8 mouse cellular contexts compared by ENCODE assay signal in the genomic region with DNA sequence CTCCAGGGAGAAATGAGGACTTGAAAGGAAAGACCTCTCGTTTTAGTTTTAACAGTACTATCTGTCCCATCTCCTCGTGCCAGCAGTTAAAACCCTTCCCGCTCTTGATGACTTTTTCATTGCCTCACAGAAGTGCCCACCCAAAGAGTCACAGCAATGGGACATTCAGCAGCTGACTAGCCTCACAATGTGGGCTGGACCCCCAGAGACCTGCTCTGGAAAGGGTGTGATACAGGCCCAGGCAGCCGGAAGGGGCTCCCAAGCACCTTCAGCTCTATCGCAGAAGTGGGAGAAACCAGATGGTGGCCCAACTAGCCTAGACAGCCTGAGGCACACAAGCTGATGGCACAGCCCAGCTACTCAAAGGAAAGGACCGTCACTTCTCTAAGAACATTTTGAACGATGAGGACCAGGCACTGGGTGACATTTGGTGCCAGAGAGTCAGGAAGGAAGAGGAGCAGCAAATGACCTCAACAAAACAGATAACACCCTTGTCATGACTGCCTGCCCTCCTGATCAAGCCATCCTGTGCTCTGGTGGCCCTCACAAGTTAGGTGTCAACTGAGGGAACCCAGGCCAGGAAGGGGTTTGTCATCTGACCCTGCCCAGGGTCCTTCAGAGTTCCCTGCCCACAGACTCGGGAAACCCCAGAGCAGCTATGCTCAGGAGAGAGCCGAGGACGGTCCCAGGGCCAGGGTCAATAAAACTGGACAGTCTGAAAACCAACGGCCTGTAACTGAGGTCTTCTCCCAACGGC. TPM values are rescaled to one million over a fixed set of nuclear protein-coding genes. Genes with fewer than 3 reads are reported as not detected.
A peak's percentile ranks its signal among the peaks of the same experiment; 100 is the strongest.
DNase-seq lines count a peak whose midpoint lies in the region; ATAC-seq and TF ChIP-seq lines count a peak whose summit lies in the region.

No protein-coding gene starts in this region.

- peak overlapping the region; percentile 98 for H3K9ac ChIP-seq in liver, adult 2 months (ENCODE audit: low read depth, low read length)
- H3K9ac ChIP-seq in embryonic facial prominence, embryonic 13.5 days = peak overlapping the region; percentile 83
- H3K9ac ChIP-seq in midbrain, embryonic 16.5 days (ENCODE audit: low read depth, low read length) = peak overlapping the region; percentile 81

- peaks cover 38% of the 10 kb centered on the region for H3K4me1 ChIP-seq in liver, adult 2 months (ENCODE audit: control insufficient read depth, insufficient read depth, low read length)
- H3K4me1 ChIP-seq in embryonic facial prominence, embryonic 13.5 days = peaks cover 52% of the 10 kb centered on the region
- peaks cover 30% of the 10 kb centered on the region for H3K4me1 ChIP-seq in midbrain, embryonic 16.5 days (ENCODE audit: control insufficient read depth, insufficient read depth, low read length)

- ATAC-seq in embryonic facial prominence, embryonic 13.5 days (ENCODE audit: insufficient number of reproducible peaks, insufficient read depth, low FRiP score, low TSS enrichment, low read depth) = no peak
- no peak for ATAC-seq in midbrain, embryonic 16.5 days
- no peak for ATAC-seq in activated CD4-positive, CD25-positive, alpha-beta regulatory T cell, adult 4 months
- ATAC-seq in inflammation-experienced regulatory T-cells, adult 6 months = no peak

- H3K4me3 ChIP-seq in liver, adult 2 months (ENCODE audit: insufficient read depth, low read depth, low read length) = peak overlapping the region; percentile 94
- peak overlapping the region; percentile 82 for H3K4me3 ChIP-seq in embryonic facial prominence, embryonic 13.5 days
- peak overlapping the region; percentile 82 for H3K4me3 ChIP-seq in midbrain, embryonic 16.5 days (ENCODE audit: low read depth, low read length)

- no peak for TF ChIP-seq CTCF in liver, adult 2 months (IDR thresholded peaks at IDR 0.05; ENCODE audit: low read depth, low read length)

- peak overlapping the region; percentile 90 for H3K4me2 ChIP-seq in embryonic facial prominence, embryonic 13.5 days
- H3K4me2 ChIP-seq in midbrain, embryonic 16.5 days (ENCODE audit: low read length) = peak overlapping the region; percentile 87

- peak overlapping the region; percentile 62 for H3K27ac ChIP-seq in liver, adult 2 months (replicated peaks; ENCODE audit: insufficient read depth, low read depth, low read length)
- H3K27ac ChIP-seq in embryonic facial prominence, embryonic 13.5 days = no peak overlapping the region
- no peak overlapping the region for H3K27ac ChIP-seq in midbrain, embryonic 16.5 days (ENCODE audit: low read length)

- no peak for DNase-seq in liver, adult 2 months (ENCODE audit: extremely low read depth, low read depth, low spot score)
- no peak for DNase-seq in liver
- peak; percentile 40 to 72 for DNase-seq in kidney, postnatal 25 days
- no peak for DNase-seq in spleen, postnatal 4 days (ENCODE audit: low spot score in 2 of 2)

- no peak for TF ChIP-seq POLR2A in liver, adult 2 months (IDR thresholded peaks at IDR 0.05; ENCODE audit: extremely low read depth, insufficient read depth, low read length)

- H3K9me3 ChIP-seq in embryonic facial prominence, embryonic 13.5 days = no peaks in the 10 kb centered on the region
- H3K9me3 ChIP-seq in midbrain, embryonic 16.5 days (replicated peaks; ENCODE audit: control insufficient read depth, low read length, poor library complexity, severe bottlenecking) = no peaks in the 10 kb centered on the region

- 32% methylated on average over 12 of the region's 12 CpGs for WGBS in liver, adult 2 months
- 47% methylated on average over 12 of the region's 12 CpGs for WGBS in embryonic facial prominence, embryonic 13.5 days
- WGBS in midbrain, embryonic 16.5 days = 54% methylated on average over 12 of the region's 12 CpGs

- H3K79me2 ChIP-seq in liver, adult 2 months (ENCODE audit: control insufficient read depth, insufficient read depth, low read length) = peaks cover 59% of the 10 kb centered on the region

- no peaks in the 10 kb centered on the region for H3K27me3 ChIP-seq in liver, adult 2 months (ENCODE audit: control insufficient read depth, insufficient read depth, low read length)
- peaks cover 38% of the 10 kb centered on the region for H3K27me3 ChIP-seq in embryonic facial prominence, embryonic 13.5 days
- H3K27me3 ChIP-seq in midbrain, embryonic 16.5 days (ENCODE audit: control insufficient read depth, insufficient read depth, low read depth, low read length) = peaks cover 21% of the 10 kb centered on the region

- no peaks in the 10 kb centered on the region for H3K36me3 ChIP-seq in liver, adult 2 months (ENCODE audit: control insufficient read depth, insufficient read depth, low read length)
- H3K36me3 ChIP-seq in embryonic facial prominence, embryonic 13.5 days = no peaks in the 10 kb centered on the region
- H3K36me3 ChIP-seq in midbrain, embryonic 16.5 days (ENCODE audit: control insufficient read depth, insufficient read depth, low read length) = no peaks in the 10 kb centered on the region

RNA-seq across cellular contexts. Expression of a gene that starts 2.3 kb away (rescaled TPM):
- total RNA-seq in liver, adult 2 months (2014; rRNA removed) = 7.0 and 8.7 TPM in 2 replicates
- polyA plus RNA-seq in liver, adult 2 months (2012; rRNA removed) = 11.1 and 14.2 TPM in 2 replicates
- polyA plus RNA-seq in embryonic facial prominence, embryonic 13.5 days (2015; fragmentation: Nextera tagmentation; extraction: Ambion mirVana) = 11.3 and 12.2 TPM in 2 replicates
- polyA plus RNA-seq in midbrain, embryonic 16.5 days (2015; fragmentation: Nextera tagmentation; extraction: Ambion mirVana) = 6.1 and 6.7 TPM in 2 replicates
- 10 to 100 TPM in 1 of 2 experiments, 1 to 10 TPM in 1; 9.8 to 11.6 TPM for polyA plus RNA-seq in activated CD4-positive, CD25-positive, alpha-beta regulatory T cell, adult 4 months (2017; shearing (Covaris generic))
- polyA plus RNA-seq in inflammation-experienced regulatory T-cells, adult 6 months (2017; shearing (Covaris generic)) = 10 to 100 TPM in 2 of 3 experiments, 1 to 10 TPM in 1; 4.6 to 15.4 (median 13.6) TPM

RNA-seq across cellular contexts. Expression of a gene that starts 13.6 kb away (rescaled TPM):
- 7.1 and 7.4 TPM in 2 replicates for total RNA-seq in liver, adult 2 months (2014; rRNA removed)
- 11.6 and 12.0 TPM in 2 replicates for polyA plus RNA-seq in liver, adult 2 months (2012; rRNA removed)
- polyA plus RNA-seq in embryonic facial prominence, embryonic 13.5 days (2015; fragmentation: Nextera tagmentation; extraction: Ambion mirVana) = 36.2 and 41.1 TPM in 2 replicates
- 43.4 and 51.3 TPM in 2 replicates for polyA plus RNA-seq in midbrain, embryonic 16.5 days (2015; fragmentation: Nextera tagmentation; extraction: Ambion mirVana)
- 1 to 10 TPM in 1 of 2 experiments, under 1 TPM in 1; 0.60 to 1.2 TPM for polyA plus RNA-seq in activated CD4-positive, CD25-positive, alpha-beta regulatory T cell, adult 4 months (2017; shearing (Covaris generic))
- polyA plus RNA-seq in inflammation-experienced regulatory T-cells, adult 6 months (2017; shearing (Covaris generic)) = 1 to 10 TPM in 2 of 3 experiments, under 1 TPM in 1; 0.25 to 1.5 (median 1.0) TPM

Comparison
In these comparisons a context has a peak if more than half of its experiments do, and no peak if none do; other contexts are left out.
1. DNase-seq: peak in kidney, postnatal 25 days (2 of 2); none in liver, adult 2 months (single experiment), liver (single experiment) and spleen, postnatal 4 days (0 of 2).
2. Peak in every context shown above with its lines, with median percentiles within 50 percentile points of each other: H3K4me3 ChIP-seq and H3K9ac ChIP-seq.